Mouse (Mus musculus) C2C12 (cell line): Measurements from ENCODE around the gene Trove2. TPM values are rescaled to one million over a fixed set of nuclear protein-coding genes. Genes with fewer than 3 reads are reported as not detected.
"Not testable (repeated sequence)": the region's sequence is repeated elsewhere in the genome, so short reads cannot be mapped to it uniquely, and the experiment has no call there.

ENCODE experiments used
- H3K27me3 ChIP-seq: one replicate; pipeline ENCODE4 v1.6.1; 2011; ENCODE audit not compliant: control insufficient read depth, insufficient read depth, insufficient read length
- H3K36me3 ChIP-seq: one replicate; pipeline ENCODE4 v1.6.1; 2011; ENCODE audit not compliant: control insufficient read depth, insufficient read depth
- H3K4me3 ChIP-seq: one replicate; pipeline ENCODE4 v1.5.1; 2011; ENCODE audit warnings: mild to moderate bottlenecking, control low read depth; ENCODE audit not compliant: poor library complexity, insufficient read depth, severe bottlenecking
- H3K79me2 ChIP-seq: one replicate; pipeline ENCODE4 v1.6.1; 2011; ENCODE audit not compliant: control insufficient read depth, insufficient read depth
- H3K79me3 ChIP-seq: one replicate; pipeline ENCODE4 v1.6.1; 2011; ENCODE audit warnings: low read depth, control low read depth
- H3ac ChIP-seq: one replicate; pipeline ENCODE3; 2011; ENCODE audit warnings: low read depth; ENCODE audit not compliant: control insufficient read depth, insufficient read length
- CEBPB ChIP-seq: IDR thresholded peaks from one replicate; pipeline ENCODE4 v1.6.1; 2011; ENCODE audit warnings: low read depth, mild to moderate bottlenecking, control low read depth, moderate library complexity
- CTCF ChIP-seq: IDR thresholded peaks from one replicate; pipeline ENCODE4 v1.5.1; 2011; ENCODE audit not compliant: control insufficient read depth, insufficient read depth, insufficient read length
- FOSL1 ChIP-seq: IDR thresholded peaks from one replicate; pipeline ENCODE4 v1.8.0; 2011; ENCODE audit warnings: mild to moderate bottlenecking, low read length; ENCODE audit not compliant: poor library complexity, insufficient read depth, severe bottlenecking
- MAX ChIP-seq: IDR thresholded peaks from one replicate; pipeline ENCODE4 v1.6.1; 2011; ENCODE audit warnings: mild to moderate bottlenecking, control low read depth
- MYOD1 ChIP-seq: IDR thresholded peaks from one replicate; pipeline ENCODE4 v1.6.1; 2011; ENCODE audit warnings: low read depth; ENCODE audit not compliant: control insufficient read depth, insufficient read length
- MYOG ChIP-seq: IDR thresholded peaks from one replicate; pipeline ENCODE4 v1.6.1; 2011; ENCODE audit not compliant: control insufficient read depth, insufficient read length; ENCODE audit errors: extremely low read depth
- USF1 ChIP-seq: IDR thresholded peaks from one replicate; pipeline ENCODE4 v1.6.1; 2011; ENCODE audit warnings: low read depth, mild to moderate bottlenecking, control low read depth, moderate library complexity
- polyA plus RNA-seq: library from polyadenylated mRNA; unstranded; fragments of >200 nt; fragmentation: generic; extraction: Trizol; gene quantifications from one replicate; pipeline ENCODE4 v1.2.1, GENCODE M21; 2012; ENCODE audit warnings: missing spikeins

Trove2 gene
- polyA plus RNA-seq, 1 experiment: 3.0 TPM

DNA sequence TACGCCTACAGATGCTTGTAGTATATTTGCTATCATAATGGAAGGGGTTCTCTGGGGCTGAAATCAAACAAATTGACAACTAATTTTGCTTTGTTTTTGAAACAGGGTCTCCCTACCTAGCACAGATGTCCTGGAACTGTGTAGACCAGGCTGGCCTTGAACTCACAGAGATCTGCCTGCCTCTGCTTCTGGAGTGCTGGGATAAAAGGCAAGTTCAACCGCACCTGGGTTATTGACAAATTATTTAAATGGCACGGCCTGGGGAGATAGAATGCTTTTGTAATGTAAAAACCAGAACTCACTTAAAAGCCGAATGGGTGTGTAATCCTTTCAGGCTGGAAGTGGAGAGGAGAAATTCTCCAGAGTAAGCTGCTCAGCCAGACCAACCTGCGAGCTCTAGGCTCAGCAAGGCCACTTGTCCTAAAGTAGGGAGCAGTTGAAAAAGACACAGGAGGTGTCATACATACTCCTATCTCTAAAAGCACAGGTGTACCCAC lies 42.9 kb downstream of the Trove2 start:
- Histone ChIP-seq H3K4me3 (no peak overlapping the region), H3K79me3 (no peaks in the 10 kb centered on the region), H3ac (no peak overlapping the region), H3K27me3 (no peaks in the 10 kb centered on the region), H3K79me2 (no peaks in the 10 kb centered on the region), H3K36me3 (no peaks in the 10 kb centered on the region)
- TF ChIP-seq MAX (no peak), MYOG (no peak), CTCF (no peak), USF1 (no peak), MYOD1 (no peak), CEBPB (no peak), FOSL1 (no peak)

DNA sequence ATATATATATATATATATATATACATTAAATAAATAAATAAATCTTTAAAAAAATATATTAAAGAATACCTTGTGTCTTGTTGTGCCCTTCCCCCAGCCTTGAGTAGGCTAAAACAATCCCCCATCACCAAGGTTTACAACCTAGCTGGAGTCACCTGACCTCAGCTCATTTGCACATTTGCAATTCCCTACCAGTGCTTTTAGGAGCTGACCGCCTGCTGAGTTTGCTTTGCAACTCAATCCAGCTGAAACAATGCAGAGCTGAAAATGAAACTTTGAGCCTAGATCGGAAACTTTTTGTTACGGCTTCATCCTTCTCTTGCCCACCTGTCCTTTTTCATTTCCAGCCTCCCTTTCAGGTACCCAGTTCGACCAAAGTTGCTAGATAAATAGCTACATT lies 45.2 kb downstream of the Trove2 start:
- no peaks in the 10 kb centered on the region for H3K79me2 ChIP-seq
- H3K79me3 ChIP-seq: no peaks in the 10 kb centered on the region
- TF ChIP-seq CEBPB (no peak), MAX (no peak), MYOG (no peak), MYOD1 (no peak), FOSL1 (no peak), USF1 (no peak), CTCF (no peak)
- no peak overlapping the region for H3K4me3 ChIP-seq
- H3K27me3 ChIP-seq: no peaks in the 10 kb centered on the region
- no peak overlapping the region for H3ac ChIP-seq
- no peaks in the 10 kb centered on the region for H3K36me3 ChIP-seq

DNA sequence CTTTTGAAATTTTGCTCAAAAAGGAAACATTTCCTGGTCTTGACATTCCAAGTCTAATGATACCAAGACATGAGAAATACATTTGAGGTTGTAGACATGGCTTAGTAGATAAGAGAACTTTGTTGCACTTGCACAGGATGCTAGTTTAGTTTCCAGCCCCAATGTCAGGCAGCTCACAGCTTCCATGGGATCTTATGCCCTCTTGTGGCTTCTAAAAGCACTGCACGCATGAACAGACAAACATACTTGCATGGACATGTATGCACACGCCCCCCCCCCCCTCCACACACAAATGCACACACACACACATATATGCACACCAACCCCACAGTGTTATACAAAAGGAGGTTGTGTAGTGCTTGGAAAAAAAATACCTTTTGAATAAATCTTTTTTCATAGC lies 46.0 kb downstream of the Trove2 start:
- H3K79me2 ChIP-seq: no peaks in the 10 kb centered on the region
- no peaks in the 10 kb centered on the region for H3K27me3 ChIP-seq
- no peaks in the 10 kb centered on the region for H3K79me3 ChIP-seq
- H3ac ChIP-seq: no peak overlapping the region
- no peaks in the 10 kb centered on the region for H3K36me3 ChIP-seq
- no peak for TF ChIP-seq MYOD1
- TF ChIP-seq USF1: no peak
- no peak for TF ChIP-seq MAX
- no peak for TF ChIP-seq CEBPB
- no peak for TF ChIP-seq MYOG
- no peak for TF ChIP-seq FOSL1
- no peak for TF ChIP-seq CTCF
- no peak overlapping the region for H3K4me3 ChIP-seq

DNA sequence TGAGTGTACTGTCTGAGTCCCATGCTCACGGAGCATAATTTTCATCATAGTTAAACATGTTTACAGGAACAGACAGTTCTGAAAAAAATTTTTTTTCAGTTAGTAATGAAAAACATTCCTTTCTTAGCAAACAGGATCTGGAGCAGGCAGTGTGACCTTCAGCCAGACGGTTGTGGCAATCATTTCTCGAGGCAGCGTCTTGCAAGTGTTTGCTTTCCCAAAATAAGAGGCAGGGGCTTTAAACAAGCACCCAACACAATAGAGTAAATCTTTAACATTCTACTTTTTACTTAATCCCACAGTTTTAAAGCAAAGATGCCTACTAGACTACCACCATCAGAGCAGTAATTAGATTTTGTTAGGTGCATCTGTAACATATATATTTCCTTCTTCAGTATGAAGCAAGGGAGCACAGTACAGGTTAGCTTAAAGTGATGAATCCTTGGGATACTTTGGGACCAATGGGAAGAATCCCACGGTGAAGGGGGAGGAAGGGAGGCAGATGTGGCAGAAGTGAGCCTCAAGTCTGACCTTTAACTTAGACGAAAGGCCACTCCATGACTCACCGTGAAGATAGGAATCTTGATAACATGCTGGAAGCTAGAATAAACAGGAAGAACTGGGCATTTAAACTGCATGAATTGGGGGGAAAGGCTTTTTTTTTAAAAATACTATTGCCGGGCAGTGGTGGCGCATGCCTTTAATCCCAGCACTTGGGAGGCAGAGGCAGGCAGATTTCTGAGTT lies 49.0 kb downstream of the Trove2 start:
- Histone ChIP-seq H3K79me2 (no peaks in the 10 kb centered on the region), H3K27me3 (no peaks in the 10 kb centered on the region), H3K79me3 (no peaks in the 10 kb centered on the region), H3K36me3 (no peaks in the 10 kb centered on the region), H3K4me3 (no peak overlapping the region), H3ac (no peak overlapping the region)
- no peak for TF ChIP-seq FOSL1
- TF ChIP-seq USF1: no peak
- TF ChIP-seq MYOD1: no peak
- no peak for TF ChIP-seq MYOG
- TF ChIP-seq CEBPB: no peak
- TF ChIP-seq CTCF: no peak
- TF ChIP-seq MAX: no peak

DNA sequence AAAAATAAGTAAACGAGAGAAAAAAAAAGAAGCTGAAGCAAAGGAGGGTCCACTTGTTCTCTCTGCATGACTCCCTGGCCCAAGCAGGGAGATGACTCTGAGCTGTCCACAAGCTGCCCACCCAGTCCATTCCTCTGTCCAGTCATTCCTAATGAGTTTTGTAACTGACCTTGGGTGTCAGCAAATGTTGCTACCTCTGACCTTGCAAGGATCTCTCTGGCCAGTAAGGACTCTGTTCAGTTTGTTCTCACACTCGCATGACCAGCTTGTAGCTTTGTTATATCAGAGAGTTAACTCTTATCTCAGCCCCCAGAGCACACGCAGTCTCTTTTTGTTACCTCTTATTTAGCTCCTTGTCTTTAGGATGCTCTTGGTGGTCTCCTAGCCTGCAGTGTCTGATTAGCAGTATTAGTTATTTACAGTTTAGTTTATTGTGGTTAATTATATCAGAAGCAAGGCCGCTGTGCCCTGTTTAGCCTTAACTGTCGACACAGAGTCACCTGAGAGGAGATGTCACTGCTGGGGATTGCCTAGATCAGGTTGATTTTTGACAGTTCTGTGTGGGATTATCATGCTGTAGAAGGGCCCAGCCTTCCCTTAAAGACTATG lies 52.3 kb downstream of the Trove2 start:
- TF ChIP-seq MYOD1 (no peak), MYOG (no peak), CEBPB (no peak), FOSL1 (no peak), CTCF (no peak), MAX (no peak), USF1 (no peak)
- H3ac ChIP-seq: no peak overlapping the region
- H3K36me3 ChIP-seq: no peaks in the 10 kb centered on the region
- no peaks in the 10 kb centered on the region for H3K79me2 ChIP-seq
- H3K4me3 ChIP-seq: no peak overlapping the region
- no peaks in the 10 kb centered on the region for H3K27me3 ChIP-seq
- H3K79me3 ChIP-seq: no peaks in the 10 kb centered on the region

DNA sequence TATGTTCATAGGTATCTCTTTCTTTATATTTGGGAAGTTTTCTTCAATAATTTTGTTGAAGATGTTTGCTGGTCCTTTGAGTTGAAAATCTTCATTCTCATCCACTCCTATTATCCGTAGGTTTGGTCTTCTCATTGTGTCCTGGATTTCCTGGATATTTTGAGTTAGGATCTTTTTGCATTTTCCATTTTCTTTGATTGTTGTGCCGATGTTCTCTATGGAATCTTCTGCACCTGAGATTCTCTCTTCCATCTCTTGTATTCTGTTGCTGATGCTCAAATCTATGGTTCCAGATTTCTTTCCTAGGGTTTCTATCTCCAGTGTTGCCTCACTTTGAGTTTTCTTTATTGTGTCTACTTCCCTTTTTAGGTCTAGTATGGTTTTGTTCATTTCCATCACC lies 60.8 kb downstream of the Trove2 start, which contains the start of gene Glrx2:
Gene Glrx2 (plus strand): TSS at position 301 of the 400 bp plus-strand sequence.
- H3K79me2 ChIP-seq, H3K27me3 ChIP-seq, H3K79me3 ChIP-seq, H3K36me3 ChIP-seq, H3K4me3 ChIP-seq, H3ac ChIP-seq: not testable (repeated sequence)
